Mouse (Mus musculus) ES-Bruce4 (cell line): ENCODE data around the gene Gm42791.

Source experiments
- CTCF ChIP-seq: IDR thresholded peaks from one replicate; pipeline ENCODE4 v1.8.1; 2011; ENCODE audit warnings: low read depth, low read length
- EP300 ChIP-seq: IDR thresholded peaks from 2 replicates; pipeline ENCODE4 v1.6.1; 2011; ENCODE audit warnings: low read depth, low read length; ENCODE audit not compliant: insufficient read depth
- POLR2A ChIP-seq: IDR thresholded peaks from one replicate; pipeline ENCODE4 v1.8.1; 2011; ENCODE audit warnings: low read length; ENCODE audit not compliant: insufficient read depth

- TF ChIP-seq CTCF (no peak), EP300 (no peak), POLR2A (no peak)
Observed at GRCm38 (mm10) chr5:148980607-148981006, 14.3 kb downstream of the Gm42791 start.
